Mouse (Mus musculus) hindbrain, embryonic 12.5 days (tissue): Measurements from ENCODE around the gene Tmem82. TPM values are rescaled to one million over a fixed set of nuclear protein-coding genes. Genes with fewer than 3 reads are reported as not detected.

ENCODE experiments used
- ATAC-seq: fragments of 200-750 bp; cut with Nextera tagmentation; 2 replicates; pipeline ENCODE4 v1.8.0; 2017; ENCODE audit warnings: moderate TSS enrichment; ENCODE audit not compliant: low FRiP score
- H3K27ac ChIP-seq: fragments of 300-500 bp; sonication (generic); 2 replicates; pipeline ENCODE4 v1.5.1; 2016; ENCODE audit warnings: mild to moderate bottlenecking
- H3K27me3 ChIP-seq: fragments of 300-500 bp; sonication (generic); 2 replicates; pipeline ENCODE4 v1.6.1; 2016; ENCODE audit warnings: mild to moderate bottlenecking
- H3K36me3 ChIP-seq: fragments of 300-500 bp; sonication (generic); 2 replicates; pipeline ENCODE4 v1.6.1; 2016; ENCODE audit warnings: mild to moderate bottlenecking
- H3K4me1 ChIP-seq: fragments of 300-500 bp; sonication (generic); 2 replicates; pipeline ENCODE4 v1.6.1; 2016
- H3K4me2 ChIP-seq: fragments of 300-500 bp; sonication (generic); replicated peaks from 2 replicates; pipeline ENCODE4 v1.6.1; 2016; ENCODE audit warnings: mild to moderate bottlenecking
- H3K4me3 ChIP-seq: fragments of 300-500 bp; sonication (generic); 2 replicates; pipeline ENCODE4 v1.5.1; 2016; ENCODE audit warnings: mild to moderate bottlenecking
- H3K9ac ChIP-seq: fragments of 300-500 bp; sonication (generic); 2 replicates; pipeline ENCODE4 v1.6.1; 2016; ENCODE audit warnings: mild to moderate bottlenecking, moderate library complexity
- H3K9me3 ChIP-seq: fragments of 300-500 bp; sonication (generic); replicated peaks from 2 replicates; pipeline ENCODE4 v1.6.1; 2016; ENCODE audit warnings: mild to moderate bottlenecking
- whole genome bisulfite sequencing: fragments of 180-500 bp; shearing (Covaris S2); methylation state at CpG from one replicate; pipeline ENCODE4 v1.1.7; 2016; 5-methylcytosine and 5-hydroxymethylcytosine counted together
- polyA plus RNA-seq: library from polyadenylated mRNA; unstranded; fragments of >200 nt; fragmentation: Nextera tagmentation; extraction: Ambion mirVana; gene quantifications from 2 replicates; pipeline ENCODE4 v1.2.1, GENCODE M21; 2016

Tmem82 gene
- polyA plus RNA-seq, 1 experiment from 2014 or later = 0.50 TPM

DNA sequence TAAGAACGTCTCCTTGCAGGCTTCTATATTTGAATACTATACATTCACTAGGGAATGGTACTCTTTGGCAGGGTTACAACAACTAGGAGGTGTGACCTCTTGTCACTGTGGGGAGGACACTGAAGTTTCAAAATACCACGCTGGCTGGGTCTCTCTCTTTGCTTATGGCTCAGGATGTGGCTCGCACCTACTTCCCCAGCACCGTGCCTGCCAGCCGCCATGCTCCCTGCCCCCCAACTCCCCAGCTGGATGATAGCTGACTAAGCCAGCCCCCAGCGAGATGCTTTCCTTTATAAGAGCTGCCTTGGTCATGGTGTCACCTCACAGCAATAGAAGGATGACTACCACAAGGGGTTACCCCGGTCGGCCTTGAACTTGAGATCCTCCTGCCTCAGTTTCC lies 34.6 kb upstream of the Tmem82 start:
- WGBS = 87% methylated on average over 8 of the region's 8 CpGs
- Histone ChIP-seq H3K27ac (no peak overlapping the region), H3K4me2 (no peak overlapping the region), H3K4me1 (peaks cover 20% of the 10 kb centered on the region), H3K9ac (no peak overlapping the region), H3K4me3 (no peak overlapping the region), H3K36me3 (peaks cover 11% of the 10 kb centered on the region), H3K9me3 (no peaks in the 10 kb centered on the region), H3K27me3 (no peaks in the 10 kb centered on the region)
- ATAC-seq = no peak

GRCm38 (mm10) chr4:141651944-141652343 lies 33.5 kb upstream of the Tmem82 start:
- peaks cover 18% of the 10 kb centered on the region for H3K4me1 ChIP-seq
- H3K4me3 ChIP-seq = no peak overlapping the region
- 84% methylated on average over 10 of the region's 10 CpGs for WGBS
- no peaks in the 10 kb centered on the region for H3K9me3 ChIP-seq
- H3K27ac ChIP-seq = no peak overlapping the region
- no peak for ATAC-seq
- H3K36me3 ChIP-seq = peaks cover 11% of the 10 kb centered on the region
- no peak overlapping the region for H3K4me2 ChIP-seq
- H3K9ac ChIP-seq = no peak overlapping the region
- no peaks in the 10 kb centered on the region for H3K27me3 ChIP-seq

GRCm38 (mm10) chr4:141651286-141651685 lies 32.9 kb upstream of the Tmem82 start:
- peaks cover 13% of the 10 kb centered on the region for H3K36me3 ChIP-seq
- no peak for ATAC-seq

GRCm38 (mm10) chr4:141649244-141649643 lies 30.8 kb upstream of the Tmem82 start:
- Histone ChIP-seq H3K9ac (no peak overlapping the region), H3K27me3 (no peaks in the 10 kb centered on the region), H3K9me3 (no peaks in the 10 kb centered on the region), H3K27ac (peak overlapping the region; percentile 9; the same call in 1 of the 2 replicates), H3K4me3 (no peak overlapping the region), H3K4me1 (peaks cover 15% of the 10 kb centered on the region), H3K4me2 (no peak overlapping the region), H3K36me3 (peaks cover 9% of the 10 kb centered on the region)
- no peak for ATAC-seq
- WGBS = 71% methylated on average over 6 of the region's 6 CpGs

More at GRCm38 (mm10) chr4:141651286-141651685, 32.9 kb upstream of the Tmem82 start:
- Histone ChIP-seq H3K9ac (no peak overlapping the region), H3K27me3 (no peaks in the 10 kb centered on the region), H3K4me2 (no peak overlapping the region), H3K4me1 (peaks cover 15% of the 10 kb centered on the region), H3K27ac (no peak overlapping the region), H3K4me3 (no peak overlapping the region), H3K9me3 (no peaks in the 10 kb centered on the region)
- 85% methylated on average over 6 of the region's 6 CpGs for WGBS

DNA sequence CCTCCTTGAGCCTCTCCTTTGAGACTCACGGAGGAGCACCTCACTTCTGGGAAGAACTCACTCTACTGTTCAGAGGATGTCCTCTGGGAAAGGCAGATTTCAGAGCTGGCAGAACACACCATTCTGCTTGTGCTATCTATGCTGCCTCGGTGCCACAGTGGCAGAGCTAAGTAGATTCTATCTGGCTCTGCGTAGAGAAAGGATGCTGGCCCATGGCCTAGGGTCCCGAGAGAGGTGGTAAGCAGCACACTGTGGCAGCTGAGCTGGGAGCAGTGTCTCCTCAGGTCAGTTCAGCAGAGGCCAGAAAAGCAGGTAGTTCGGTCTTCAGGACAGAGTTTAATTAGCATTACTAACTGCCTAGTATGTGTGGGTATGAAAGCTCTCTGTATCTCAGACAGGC lies 29.8 kb upstream of the Tmem82 start:
- Histone ChIP-seq H3K36me3 (peaks cover 9% of the 10 kb centered on the region), H3K27ac (no peak overlapping the region), H3K9me3 (no peaks in the 10 kb centered on the region), H3K27me3 (no peaks in the 10 kb centered on the region), H3K4me2 (no peak overlapping the region), H3K4me3 (no peak overlapping the region), H3K4me1 (peaks cover 17% of the 10 kb centered on the region), H3K9ac (no peak overlapping the region)
- ATAC-seq = no peak
- WGBS = 92% methylated on average over 5 of the region's 5 CpGs

DNA sequence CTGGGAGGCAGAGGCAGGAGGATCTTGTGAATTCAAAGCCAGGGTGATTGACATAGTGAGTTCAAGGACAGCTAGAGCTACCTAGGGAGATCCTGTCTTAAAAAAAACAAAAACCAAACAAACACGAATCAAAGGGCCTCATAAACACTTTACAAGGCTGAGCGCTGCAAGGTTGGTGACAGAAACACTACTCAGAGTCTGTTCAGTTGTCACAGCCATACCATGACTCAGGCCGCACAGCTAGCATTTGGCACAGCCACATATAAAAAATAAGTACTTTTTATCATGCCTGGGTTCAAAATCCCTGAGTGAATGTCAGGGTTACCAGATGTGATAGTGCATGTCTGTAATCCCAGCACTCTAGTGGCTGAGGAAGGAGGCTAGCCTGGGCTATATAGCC lies 28.8 kb upstream of the Tmem82 start:
- Histone ChIP-seq H3K4me2 (no peak overlapping the region), H3K27ac (no peak overlapping the region), H3K27me3 (no peaks in the 10 kb centered on the region), H3K4me1 (peaks cover 19% of the 10 kb centered on the region), H3K4me3 (no peak overlapping the region), H3K9me3 (no peaks in the 10 kb centered on the region), H3K36me3 (peaks cover 9% of the 10 kb centered on the region), H3K9ac (no peak overlapping the region)
- no peak for ATAC-seq
- 94% methylated on average over 3 of the region's 3 CpGs for WGBS

DNA sequence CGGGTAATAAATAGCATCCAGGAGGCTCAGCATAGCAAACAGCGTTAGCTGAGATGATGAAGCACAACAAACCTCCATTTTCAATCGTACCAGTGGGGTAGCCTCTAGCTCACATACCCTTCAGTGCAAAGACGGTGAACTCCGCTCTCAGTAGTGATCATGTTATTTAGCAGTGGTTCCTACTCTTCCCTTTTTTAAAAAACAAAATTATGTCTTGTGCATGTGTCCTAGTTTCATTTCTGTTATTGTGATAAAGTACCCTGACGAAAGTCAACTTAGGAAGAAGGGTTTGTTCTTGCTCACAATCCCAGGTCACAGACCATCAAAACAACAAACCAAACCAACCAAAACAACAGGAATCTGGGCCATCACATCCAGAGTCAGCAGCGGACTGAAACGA lies 27.6 kb upstream of the Tmem82 start:
- Histone ChIP-seq H3K9ac (no peak overlapping the region), H3K4me1 (peaks cover 19% of the 10 kb centered on the region), H3K27me3 (no peaks in the 10 kb centered on the region), H3K4me3 (no peak overlapping the region), H3K27ac (no peak overlapping the region), H3K9me3 (no peaks in the 10 kb centered on the region), H3K36me3 (peaks cover 20% of the 10 kb centered on the region), H3K4me2 (no peak overlapping the region)
- ATAC-seq = no peak
- WGBS = 95% methylated on average over 8 of the region's 8 CpGs

- 0 out of 2 replicates have a peak overlapping the region, but pooled peaks have one; percentile 52 for H3K27ac ChIP-seq
- WGBS = 55% methylated on average over 7 of the region's 7 CpGs
- no peak overlapping the region for H3K4me2 ChIP-seq
Observed at GRCm38 (mm10) chr4:141643118-141643855, 24.9 kb upstream of the Tmem82 start.

DNA sequence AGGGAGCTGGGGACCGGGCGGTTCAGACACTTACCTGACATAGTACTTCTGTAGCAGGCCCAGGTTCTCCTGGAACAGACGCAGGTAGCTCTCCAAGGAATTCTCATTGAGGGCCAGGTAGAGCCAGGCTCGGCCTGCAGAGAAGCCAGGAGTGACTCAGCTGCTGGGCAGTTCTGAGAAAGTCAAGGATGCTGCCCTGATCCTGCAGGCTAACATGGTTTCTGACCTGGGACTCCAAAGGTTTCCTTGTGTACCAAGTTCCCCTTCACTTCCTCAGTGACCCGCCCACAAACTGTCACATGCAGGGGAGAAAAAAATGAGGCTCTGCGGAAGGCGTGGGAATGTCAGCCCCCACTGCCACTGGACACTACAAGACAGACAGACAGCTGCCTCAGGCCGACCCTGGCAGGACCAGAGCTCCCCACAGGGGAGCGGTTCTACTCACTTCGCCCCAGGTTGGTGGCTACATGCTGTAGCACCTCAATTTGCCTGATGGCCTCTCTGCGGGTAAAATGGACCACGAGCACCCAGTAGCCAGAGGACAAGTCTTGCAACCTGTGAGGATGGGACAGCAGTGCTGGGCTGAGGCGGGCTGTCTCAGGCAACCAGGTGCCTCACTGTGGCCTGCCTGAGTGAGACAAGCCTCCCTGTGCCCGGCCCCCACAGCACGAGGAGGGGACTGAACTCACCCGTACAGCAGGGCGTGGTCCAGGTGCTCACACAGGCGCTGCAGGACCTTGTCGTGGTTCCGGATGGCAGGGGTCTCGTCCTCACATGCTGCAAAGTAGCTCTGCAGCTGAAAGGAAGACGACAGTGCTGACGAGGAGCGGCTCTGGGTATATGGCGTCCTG lies 23.8 kb upstream of the Tmem82 start:
- Histone ChIP-seq H3K4me1 (peaks cover 10% of the 10 kb centered on the region), H3K9ac (no peak overlapping the region), H3K4me2 (no peak overlapping the region), H3K9me3 (no peaks in the 10 kb centered on the region), H3K27ac (no peak overlapping the region), H3K27me3 (no peaks in the 10 kb centered on the region), H3K4me3 (no peak overlapping the region), H3K36me3 (peaks cover 45% of the 10 kb centered on the region)
- 92% methylated on average over 25 of the region's 25 CpGs for WGBS
- 0 out of 2 replicates have a peak, but pooled peaks have one; percentile 36 for ATAC-seq

More at GRCm38 (mm10) chr4:141643118-141643855, 24.9 kb upstream of the Tmem82 start:
- peaks cover 10% of the 10 kb centered on the region for H3K4me1 ChIP-seq
- peaks cover 43% of the 10 kb centered on the region for H3K36me3 ChIP-seq
- H3K9me3 ChIP-seq = no peaks in the 10 kb centered on the region
- no peak overlapping the region for H3K9ac ChIP-seq
- ATAC-seq = peak; percentile 51; the same call in 1 of the 2 replicates
- no peak overlapping the region for H3K4me3 ChIP-seq
- H3K27me3 ChIP-seq = no peaks in the 10 kb centered on the region

DNA sequence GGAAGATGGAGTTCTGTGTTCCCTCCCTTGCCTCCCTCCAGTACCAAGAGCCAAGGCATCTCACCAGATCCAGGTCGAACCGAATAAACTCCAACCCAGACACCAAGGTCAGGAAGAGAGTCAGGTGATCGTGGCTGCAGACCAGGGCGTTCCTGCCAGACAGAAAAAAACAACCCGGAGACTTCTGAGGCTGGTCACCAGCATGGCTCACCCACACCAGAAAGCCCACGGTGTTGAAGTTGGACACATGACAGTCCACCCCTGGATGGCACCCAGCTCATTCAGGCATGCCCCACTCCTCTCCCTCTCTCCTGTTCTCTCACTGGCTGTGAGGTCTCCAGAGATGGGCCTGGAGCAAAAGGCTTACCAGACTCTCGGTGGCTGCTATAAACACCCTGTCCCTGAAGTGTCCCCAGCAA lies 22.9 kb upstream of the Tmem82 start:
- 93% methylated on average over 7 of the region's 7 CpGs for WGBS

GRCm38 (mm10) chr4:141639474-141639873 lies 21.0 kb upstream of the Tmem82 start:
- ATAC-seq = no peak
- Histone ChIP-seq H3K36me3 (peaks cover 56% of the 10 kb centered on the region), H3K4me1 (peaks cover 10% of the 10 kb centered on the region), H3K4me3 (no peak overlapping the region), H3K9me3 (no peaks in the 10 kb centered on the region), H3K27ac (no peak overlapping the region), H3K9ac (no peak overlapping the region), H3K4me2 (no peak overlapping the region), H3K27me3 (no peaks in the 10 kb centered on the region)
- 71% methylated on average over 11 of the region's 11 CpGs for WGBS

More for the DNA sequence above, 22.9 kb upstream of the Tmem82 start:
- Histone ChIP-seq H3K9ac (no peak overlapping the region), H3K9me3 (no peaks in the 10 kb centered on the region), H3K4me1 (peaks cover 10% of the 10 kb centered on the region), H3K4me2 (no peak overlapping the region), H3K27me3 (no peaks in the 10 kb centered on the region), H3K36me3 (peaks cover 52% of the 10 kb centered on the region), H3K4me3 (no peak overlapping the region), H3K27ac (no peak overlapping the region)
- ATAC-seq = no peak

DNA sequence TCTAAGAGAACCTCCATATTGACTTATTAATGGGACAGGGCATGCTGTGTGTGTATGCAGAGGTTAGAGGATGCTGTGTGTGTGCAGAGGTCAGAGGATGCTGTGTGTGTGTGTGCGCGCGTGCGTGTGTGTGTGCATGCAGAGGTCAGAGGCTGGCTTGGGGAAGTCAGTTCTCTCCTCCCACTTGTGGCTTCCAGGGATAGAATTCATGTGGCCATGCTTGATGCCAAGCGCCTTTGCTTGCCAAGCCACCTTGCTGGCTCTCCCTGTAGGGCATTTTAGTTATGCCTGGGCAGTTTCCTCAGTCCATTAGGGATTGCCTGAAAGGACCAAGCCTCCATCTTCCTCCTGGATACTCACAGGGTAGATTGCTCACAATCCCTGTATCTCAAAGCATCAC lies 18.3 kb upstream of the Tmem82 start:
- H3K4me1 ChIP-seq = no peaks in the 10 kb centered on the region
- no peak overlapping the region for H3K4me2 ChIP-seq
- H3K27me3 ChIP-seq = no peaks in the 10 kb centered on the region
- peaks cover 72% of the 10 kb centered on the region for H3K36me3 ChIP-seq
- 95% methylated on average over 5 of the region's 5 CpGs for WGBS
- no peaks in the 10 kb centered on the region for H3K9me3 ChIP-seq
- no peak overlapping the region for H3K4me3 ChIP-seq
- no peak overlapping the region for H3K9ac ChIP-seq
- no peak for ATAC-seq
- no peak overlapping the region for H3K27ac ChIP-seq
